Mouse (Mus musculus) spleen, adult 2 months (tissue): ENCODE data around the gene Nod2. TPM values are rescaled to one million over a fixed set of nuclear protein-coding genes. Genes with fewer than 3 reads are reported as not detected.

ENCODE experiments used
- DNase-seq, 2 experiments: peaks; one replicate each; pipeline versions ENCODE4 v3.0.0 to v3.0.0-alpha.2; 2012 to 2021; ENCODE audit warnings: low spot score in 2 of 2, low read depth in 1 of 2
- H3K27ac ChIP-seq: fragments of 200-500 bp; 2 replicates; pipeline ENCODE4 v1.5.1; 2012; ENCODE audit warnings: low read length, inconsistent platforms; ENCODE audit not compliant: insufficient read depth
- H3K27me3 ChIP-seq: fragments of 200-500 bp; 2 replicates; pipeline ENCODE4 v1.6.1; 2012; ENCODE audit warnings: mild to moderate bottlenecking, moderate library complexity, low read length, inconsistent platforms; ENCODE audit not compliant: control insufficient read depth, insufficient read depth
- H3K36me3 ChIP-seq: fragments of 200-500 bp; 2 replicates; pipeline ENCODE4 v1.6.1; 2012; ENCODE audit warnings: mild to moderate bottlenecking, low read length, inconsistent platforms; ENCODE audit not compliant: control insufficient read depth, insufficient read depth
- H3K4me1 ChIP-seq: fragments of 200-500 bp; 2 replicates; pipeline ENCODE4 v1.6.1; 2011; ENCODE audit warnings: inconsistent platforms; ENCODE audit not compliant: control insufficient read depth, insufficient read depth, insufficient read length
- H3K4me3 ChIP-seq: fragments of 200-500 bp; 2 replicates; pipeline ENCODE4 v1.5.1; 2011; ENCODE audit warnings: mild to moderate bottlenecking, inconsistent platforms; ENCODE audit not compliant: insufficient read depth, insufficient read length; ENCODE audit errors: extremely low read depth
- CTCF ChIP-seq: fragments of 200-500 bp; IDR thresholded peaks from 2 replicates; pipeline ENCODE4 v1.5.1; 2011; ENCODE audit warnings: mild to moderate bottlenecking, inconsistent platforms; ENCODE audit not compliant: insufficient read depth, insufficient read length, insufficient replicate concordance; ENCODE audit errors: extremely low read depth
- POLR2A ChIP-seq: fragments of 200-500 bp; IDR thresholded peaks from 2 replicates; pipeline ENCODE4 v1.6.1; 2011; ENCODE audit warnings: low read depth, low read length, inconsistent platforms
- WGBS: fragments of 180-500 bp; shearing (Covaris S2); methylation state at CpG from one replicate; pipeline ENCODE4 v1.1.7; 2018; 5-methylcytosine and 5-hydroxymethylcytosine counted together
- polyA plus RNA-seq: library from polyadenylated mRNA; depleted of rRNA; stranded (reverse); fragments of >200 nt; gene quantifications from 2 replicates; pipeline ENCODE4 v1.2.3, GENCODE M21; 2012

The Nod2 gene
- polyA plus RNA-seq, 1 experiment: 3.2 TPM

- no peaks in the 10 kb centered on the region for H3K27me3 ChIP-seq
- peaks cover 27% of the 10 kb centered on the region for H3K4me1 ChIP-seq
- no peak for TF ChIP-seq POLR2A
- TF ChIP-seq CTCF: peak; percentile 29; the same call in 1 of the 2 replicates
- H3K4me3 ChIP-seq: no peak overlapping the region
- no peak for DNase-seq
- H3K27ac ChIP-seq: no peak overlapping the region
- H3K36me3 ChIP-seq: peaks cover 39% of the 10 kb centered on the region
Measured at GRCm38 (mm10) chr8:88631081-88631480, 16.0 kb upstream of the Nod2 start.

- Histone ChIP-seq H3K27me3 (no peaks in the 10 kb centered on the region), H3K4me1 (peaks cover 33% of the 10 kb centered on the region; the same call in 1 of the 2 replicates), H3K36me3 (peaks cover 24% of the 10 kb centered on the region), H3K4me3 (peak overlapping the region; percentile 15; the same call in 1 of the 2 replicates), H3K27ac (peak overlapping the region; percentile 64)
- WGBS: 40% methylated on average over 7 of the region's 7 CpGs
- TF ChIP-seq POLR2A: no peak
- TF ChIP-seq CTCF: no peak
- peak in 1 of 2 experiments; percentile 51 for DNase-seq
Measured at GRCm38 (mm10) chr8:88633343-88633765, 13.8 kb upstream of the Nod2 start.

- Histone ChIP-seq H3K27ac (peak within 1 kb of the TSS; percentile 93), H3K4me3 (peak within 1 kb of the TSS; percentile 77), H3K36me3 (peaks cover 7% of the 10 kb centered on the region; the same call in 1 of the 2 replicates), H3K27me3 (no peaks in the 10 kb centered on the region), H3K4me1 (peaks cover 38% of the 10 kb centered on the region; the same call in 1 of the 2 replicates)
- DNase-seq: peak; percentile 76 to 82
- 8% methylated on average over 14 of the region's 14 CpGs for WGBS
- TF ChIP-seq CTCF: no peak
- TF ChIP-seq POLR2A: peak; percentile 67
Measured at GRCm38 (mm10) chr8:88635474-88636397, 11.4 kb upstream of the Nod2 start, which contains the start of gene Snx20. Gene Snx20, minus strand, starts transcription at chr8:88636128.

- peak; percentile 72 to 84 for DNase-seq
- peaks cover under 1% of the 10 kb centered on the region; the same call in 1 of the 2 replicates for H3K36me3 ChIP-seq
- H3K4me3 ChIP-seq: peak overlapping the region; percentile 12; the same call in 1 of the 2 replicates
- H3K27ac ChIP-seq: peak overlapping the region; percentile 86
- no peaks in the 10 kb centered on the region for H3K27me3 ChIP-seq
- WGBS: 42% methylated on average over 9 of the region's 9 CpGs
- H3K4me1 ChIP-seq: peaks cover 36% of the 10 kb centered on the region; the same call in 1 of the 2 replicates
- TF ChIP-seq POLR2A: no peak; the same call in 1 of the 2 replicates
- no peak for TF ChIP-seq CTCF
Measured at GRCm38 (mm10) chr8:88637092-88638000, 9.8 kb upstream of the Nod2 start.

GRCm38 (mm10) chr8:88638908-88639307 is 8.2 kb upstream of the Nod2 start:
- no peak for DNase-seq
- WGBS: 75% methylated on average over 3 of the region's 3 CpGs

More at GRCm38 (mm10) chr8:88638908-88639307, 8.2 kb upstream of the Nod2 start:
- H3K27me3 ChIP-seq: no peaks in the 10 kb centered on the region
- TF ChIP-seq CTCF (no peak), POLR2A (no peak)
- H3K4me3 ChIP-seq: no peak overlapping the region
- peaks cover 28% of the 10 kb centered on the region; the same call in 1 of the 2 replicates for H3K4me1 ChIP-seq
- no peaks in the 10 kb centered on the region for H3K36me3 ChIP-seq
- H3K27ac ChIP-seq: peak overlapping the region; percentile 74
